Mouse (Mus musculus) small intestine, adult 2 months (tissue): Measurements from ENCODE around the gene Mbd6.

Experiments
- CTCF ChIP-seq: fragments of 200-500 bp; IDR thresholded peaks from 2 replicates; pipeline ENCODE4 v1.5.1; 2012; ENCODE audit warnings: low read depth, mild to moderate bottlenecking, control low read depth, inconsistent platforms, low read length, moderate library complexity, mixed read lengths; ENCODE audit not compliant: insufficient replicate concordance, insufficient read length; ENCODE audit errors: extremely low read depth
- POLR2A ChIP-seq: fragments of 200-500 bp; IDR thresholded peaks from 2 replicates; pipeline ENCODE4 v1.6.1; 2012; ENCODE audit warnings: low read depth, mild to moderate bottlenecking, control low read depth, inconsistent platforms, low read length, moderate library complexity

DNA sequence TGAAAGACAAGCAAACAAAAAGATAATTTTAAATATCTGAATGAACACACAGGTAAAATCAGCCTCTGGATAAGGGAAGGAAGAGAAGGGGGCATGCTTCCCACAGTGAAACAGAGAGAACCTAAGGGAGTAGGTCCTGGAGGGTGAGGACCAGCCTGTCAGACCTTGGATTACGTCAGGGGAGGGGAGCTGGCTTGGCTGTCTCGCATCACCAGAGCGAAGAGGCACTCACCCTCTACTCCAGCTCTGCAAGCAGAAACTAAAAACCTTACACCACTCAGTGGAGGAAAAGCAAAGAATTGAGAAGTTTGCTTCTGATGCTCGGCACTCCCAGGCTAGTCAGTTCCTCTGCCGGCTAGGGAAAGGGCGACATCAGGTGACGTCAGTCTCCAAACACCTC is 31.2 kb upstream of the Mbd6 start:
- TF ChIP-seq POLR2A = no peak
- no peak for TF ChIP-seq CTCF
